Mouse (Mus musculus) layer of hippocampus, postnatal 10 days (tissue): ENCODE results near the gene Npb. TPM values are rescaled to one million over a fixed set of nuclear protein-coding genes. Genes with fewer than 3 reads are reported as not detected.
"Not testable (repeated sequence)": the region's sequence is repeated elsewhere in the genome, so short reads cannot be mapped to it uniquely, and the experiment has no call there.

ENCODE experiments used
- DNase-seq, 2 experiments: peaks; one replicate each; pipeline ENCODE4 v3.0.0; 2021; ENCODE audit warnings: low spot score in 2 of 2
- long read RNA-seq: library from polyadenylated mRNA; stranded (forward); transcript quantifications from one replicate; pipeline ENCODE4 v2.0.0, GENCODE M21; 2023
- total RNA-seq, 2 experiments: library from RNA; stranded (reverse); gene quantifications; 2 replicates each; pipeline ENCODE4 v1.2.3; 2021

Npb gene
- 1 to 10 TPM; 2.2 to 2.4 TPM for total RNA-seq
- long read RNA-seq, partial matches to known transcripts: 0 of 2 reads
- long read RNA-seq, other reads (novel, unspliced or antisense): 1 of 2 reads

DNA sequence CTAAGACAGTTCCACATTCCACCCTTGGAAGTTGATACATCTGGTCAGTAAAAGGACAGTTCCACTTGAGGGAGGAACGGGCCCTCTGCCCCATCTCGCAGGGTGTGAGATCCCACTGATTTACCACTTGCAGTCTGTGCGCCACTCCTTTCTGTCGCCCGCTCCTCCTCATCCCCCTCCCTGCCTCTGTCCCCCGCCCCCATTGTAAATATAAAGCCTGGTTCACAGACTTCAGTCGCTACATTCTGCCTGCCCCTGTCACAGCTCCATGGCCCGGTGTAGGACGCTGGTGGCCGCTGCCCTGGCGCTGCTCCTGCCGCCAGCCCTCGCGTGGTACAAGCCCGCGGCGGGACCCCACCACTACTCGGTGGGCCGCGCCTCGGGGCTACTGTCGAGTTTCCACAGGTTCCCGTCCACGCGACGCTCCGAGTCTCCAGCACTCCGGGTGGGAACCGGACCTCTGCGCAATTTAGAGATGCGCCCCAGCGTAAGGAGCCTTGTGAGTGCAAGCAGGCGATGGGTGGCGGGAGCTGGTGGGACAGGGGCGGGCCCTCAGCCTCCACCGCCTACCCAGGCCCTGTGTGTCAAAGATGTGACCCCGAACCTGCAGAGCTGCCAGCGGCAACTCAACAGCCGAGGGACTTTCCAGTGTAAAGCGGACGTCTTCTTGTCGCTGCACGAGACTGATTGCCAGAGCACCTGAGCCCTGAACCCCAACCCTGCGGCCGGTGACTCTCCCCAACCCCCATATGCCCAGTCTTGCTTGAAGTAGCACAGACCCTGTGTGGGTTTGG is at the start of gene Npb:
Gene Npb, plus strand, starts transcription at position 237 of the 794 bp plus-strand sequence.
- no peak for DNase-seq

GRCm38 (mm10) chr11:120558843-120559242 is 49.4 kb upstream of the Npb start:
- DNase-seq: not testable (repeated sequence)

- DNase-seq: no peak
Observed at GRCm38 (mm10) chr11:120560952-120561728, 47.1 kb upstream of the Npb start.

DNA sequence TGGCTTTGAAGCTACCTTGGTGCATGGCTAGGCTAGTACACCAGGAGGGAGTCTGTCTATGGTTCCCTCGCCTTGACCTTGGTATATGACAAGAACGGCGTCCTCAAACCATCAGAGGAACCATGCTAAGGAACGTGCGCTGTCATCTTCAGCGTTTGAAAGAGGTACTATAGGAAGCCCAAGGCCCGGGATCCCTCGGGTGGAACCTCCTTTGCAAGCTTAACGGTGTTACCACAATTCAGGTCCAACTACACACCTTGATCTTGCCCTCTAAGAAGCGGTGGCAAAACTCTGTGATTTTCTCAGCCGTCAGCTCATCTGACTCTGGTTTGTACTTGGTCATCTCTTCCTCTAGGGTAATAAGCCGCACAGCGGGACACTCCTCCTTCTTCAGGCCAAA is 45.3 kb upstream of the Npb start:
- DNase-seq: no peak

DNA sequence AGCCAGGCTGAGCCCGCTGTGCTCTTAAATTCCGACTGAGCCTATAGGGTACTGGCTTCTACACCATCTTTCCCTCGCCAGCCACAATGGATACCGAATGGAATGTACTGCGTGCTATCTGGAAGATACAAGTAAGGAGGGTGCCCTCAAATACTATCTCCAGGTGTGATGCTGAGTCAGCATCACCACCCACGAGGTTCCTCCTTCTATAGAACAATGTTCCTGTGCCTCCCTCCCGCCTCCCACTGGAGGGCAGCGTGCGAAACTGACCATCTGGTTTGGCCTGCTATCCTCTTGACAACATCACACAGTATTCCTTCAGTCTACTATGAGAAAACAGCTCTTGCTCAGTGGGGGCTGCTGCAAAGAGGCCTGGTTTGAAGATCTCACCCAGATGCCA is 43.2 kb upstream of the Npb start:
- DNase-seq: no peak

DNA sequence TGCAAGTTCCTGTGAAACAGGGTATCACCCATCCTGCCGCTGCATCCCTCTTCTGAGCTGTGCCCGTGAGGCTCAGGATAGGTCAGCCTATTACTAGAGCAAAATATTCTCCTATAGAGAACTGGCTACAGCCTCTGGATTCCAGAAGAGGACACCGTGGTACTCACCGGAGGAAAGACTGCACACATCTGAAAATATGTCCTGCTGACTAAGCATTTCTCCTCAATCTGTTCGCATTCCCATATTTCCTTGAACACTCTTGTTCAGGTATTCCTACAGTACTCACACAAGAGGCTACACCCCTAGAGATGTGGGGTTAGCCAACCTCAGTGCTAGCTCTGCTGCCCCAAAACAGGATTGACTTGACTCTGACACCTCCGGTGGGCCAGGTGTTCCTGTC is 40.0 kb upstream of the Npb start:
- no peak for DNase-seq

- no peak for DNase-seq
Observed at GRCm38 (mm10) chr11:120571122-120571521, 37.2 kb upstream of the Npb start.

DNA sequence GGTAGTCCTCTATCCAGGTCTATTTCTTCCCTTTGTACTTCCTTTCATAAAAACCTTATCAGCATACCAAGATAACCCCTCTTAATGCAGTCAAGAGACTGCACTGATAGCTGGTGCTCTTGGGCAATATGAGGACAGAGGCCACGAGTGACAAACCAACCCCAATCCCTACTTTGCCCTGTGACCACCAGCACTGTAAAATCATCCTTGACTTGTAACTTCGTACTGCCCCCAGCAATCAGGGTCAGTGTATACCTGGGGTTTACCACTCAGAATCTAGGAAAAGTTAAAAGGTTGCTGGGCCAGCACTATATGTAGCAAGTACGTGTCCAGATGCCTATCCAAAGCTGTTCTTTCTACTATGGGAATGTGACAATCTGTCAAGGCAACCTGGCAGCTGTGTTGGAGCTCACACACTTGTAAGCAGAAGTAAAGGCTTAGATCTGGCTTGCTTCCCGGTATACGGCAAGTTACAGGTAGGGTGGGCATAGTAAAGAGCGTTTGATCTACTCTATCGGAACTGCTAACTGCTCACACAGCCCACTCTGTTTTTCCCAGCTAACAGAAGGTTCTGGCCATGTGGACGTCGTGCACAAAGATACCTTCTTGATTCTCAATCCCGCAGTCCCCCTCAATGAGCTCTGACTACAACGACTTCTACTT is 36.4 kb upstream of the Npb start:
- DNase-seq: no peak

- DNase-seq: no peak
Observed at GRCm38 (mm10) chr11:120572417-120572751, 35.9 kb upstream of the Npb start.

GRCm38 (mm10) chr11:120572752-120573584 is 35.3 kb upstream of the Npb start, which contains the start of gene P4hb:
P4hb (minus strand) TSS chr11:120573253.
- DNase-seq: peak; percentile 99

DNA sequence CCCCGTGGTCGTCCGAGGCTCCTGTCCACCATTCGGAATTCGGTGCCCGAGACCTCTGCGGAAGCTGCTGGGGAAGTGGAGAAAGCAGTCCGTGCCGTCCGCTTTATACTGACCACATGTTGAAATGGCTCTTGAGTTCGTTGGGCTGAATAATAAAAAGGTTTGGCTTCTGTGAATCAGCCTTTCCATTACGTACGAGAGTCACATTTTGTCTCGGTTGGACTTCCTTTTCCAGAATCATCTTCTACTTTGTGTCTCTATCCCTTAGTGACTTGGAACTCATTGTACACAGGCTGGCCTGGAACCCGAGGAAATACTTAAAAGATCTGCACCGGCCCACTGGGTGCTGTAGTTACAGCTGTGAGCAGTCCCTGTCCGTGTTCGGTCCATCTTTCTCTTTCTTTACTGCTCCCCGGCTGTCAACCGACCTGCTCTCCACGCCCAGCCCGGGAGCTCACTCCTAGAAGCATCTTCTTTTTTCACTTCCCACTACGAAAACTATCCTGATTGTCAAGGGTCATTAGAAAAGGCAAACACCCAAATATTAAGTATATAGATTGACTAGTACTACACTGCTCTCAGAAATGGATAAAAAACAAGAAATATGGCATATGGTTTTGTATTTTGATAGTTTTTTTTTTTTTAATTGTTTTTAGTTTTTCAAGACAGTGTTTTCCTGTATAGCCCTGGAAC is 34.5 kb upstream of the Npb start:
- peak in 1 of 2 experiments; percentile 22 for DNase-seq

- no peak for DNase-seq
Observed at GRCm38 (mm10) chr11:120574278-120574600, 34.0 kb upstream of the Npb start.

DNA sequence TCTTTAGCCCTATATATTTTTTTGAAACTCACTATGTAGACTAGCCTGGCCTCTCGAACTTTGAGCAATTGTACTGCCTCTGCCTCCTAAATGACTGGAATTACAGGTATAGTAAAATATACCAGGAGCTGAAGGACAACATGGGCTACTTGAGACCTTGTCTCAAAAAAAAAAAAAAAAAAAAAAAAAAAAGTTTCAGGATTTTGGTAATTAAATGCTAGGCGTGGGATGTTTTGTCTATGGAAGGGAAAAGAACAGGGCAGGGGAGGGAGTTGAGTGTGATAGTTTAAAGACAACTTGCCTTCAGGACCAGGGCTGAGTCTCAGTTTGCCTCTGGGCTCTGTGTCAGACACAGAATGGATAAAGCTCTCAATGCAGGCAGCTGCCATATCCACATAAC is 33.2 kb upstream of the Npb start:
- no peak for DNase-seq

DNA sequence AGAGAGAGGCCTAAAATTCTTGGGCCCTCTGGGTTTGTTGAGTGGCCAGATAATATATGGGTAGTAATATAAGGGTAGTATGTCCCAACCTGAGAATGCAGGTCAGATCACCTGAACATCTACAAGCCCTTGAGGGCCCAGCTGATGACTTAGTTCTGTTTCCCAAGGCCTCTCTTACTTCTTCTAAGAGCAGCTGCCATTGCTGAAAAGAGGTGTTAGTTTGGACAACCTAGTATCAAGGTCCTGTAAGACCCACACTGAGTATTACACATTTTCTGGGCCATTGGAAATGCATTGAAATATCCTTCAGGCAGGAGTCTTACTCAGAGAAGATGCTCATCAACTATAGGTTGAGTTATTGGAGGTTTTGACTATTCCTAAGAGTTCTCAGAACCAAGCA is 32.3 kb upstream of the Npb start:
- no peak for DNase-seq

GRCm38 (mm10) chr11:120576365-120576981 is 31.8 kb upstream of the Npb start:
- DNase-seq: no peak

- DNase-seq: peak in 1 of 2 experiments; percentile 34
Observed at GRCm38 (mm10) chr11:120577211-120578023, 30.9 kb upstream of the Npb start.

DNA sequence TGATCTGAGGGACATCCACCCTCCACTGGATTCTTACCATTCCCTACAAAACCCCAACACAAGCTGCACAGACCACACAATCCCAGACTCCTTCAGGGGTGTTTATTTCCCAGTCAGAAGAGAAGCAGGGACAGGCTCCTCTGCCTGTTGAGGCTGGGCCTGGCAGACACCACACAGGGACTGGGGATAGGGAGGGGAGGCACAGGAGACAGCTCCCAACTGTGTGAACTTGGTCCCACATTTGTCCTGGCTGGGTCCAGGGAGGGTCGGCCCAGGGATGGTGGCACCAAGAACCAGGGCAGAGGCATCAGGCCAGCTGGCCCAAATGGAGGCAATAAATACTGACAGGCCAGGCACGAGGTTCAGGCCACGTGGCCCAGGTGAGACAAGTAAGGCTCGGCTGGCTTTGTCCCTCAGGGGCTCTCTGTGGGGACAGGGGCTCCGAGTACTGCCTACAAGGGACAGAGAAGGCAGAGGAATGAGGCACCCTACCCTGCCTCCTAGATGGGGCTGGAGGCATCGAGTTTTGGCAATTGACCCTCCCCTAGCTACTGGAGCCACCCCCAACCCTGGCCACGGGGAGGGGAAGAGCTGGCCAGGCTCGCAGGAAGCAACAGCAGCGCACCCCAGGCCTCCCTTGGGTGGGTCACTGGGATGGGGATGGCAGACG is 30.1 kb upstream of the Npb start:
- no peak for DNase-seq

- DNase-seq: no peak
Observed at GRCm38 (mm10) chr11:120578694-120579243, 29.5 kb upstream of the Npb start.
